Mouse (Mus musculus): ENCODE data around the gene Mrtfa.

DNA sequence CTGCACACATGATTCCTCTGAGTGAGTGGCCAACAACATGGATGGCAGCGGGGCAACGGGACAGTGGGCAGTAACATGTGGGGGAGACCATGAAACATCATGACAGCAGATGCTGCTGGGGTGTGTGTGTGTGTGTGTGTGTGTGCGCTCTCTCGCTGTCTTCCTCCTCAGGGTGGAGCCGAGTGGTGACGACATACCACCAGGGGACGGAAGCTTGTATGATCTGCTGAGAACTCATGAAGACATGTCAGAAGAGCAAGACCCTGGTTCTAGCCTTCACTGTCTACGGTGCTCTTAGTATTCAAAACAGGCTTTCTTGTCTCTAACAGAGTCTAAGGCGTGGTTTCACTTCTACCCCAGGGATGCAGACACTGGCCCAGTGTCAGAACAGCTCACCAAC is 146.1 kb downstream of the Mrtfa start:
- TF ChIP-seq CTCF (conservative IDR thresholded peaks at IDR 0.05; ENCODE audit: insufficient read depth, insufficient read length, low read depth, low read length) (no peak), POLR2A (IDR thresholded peaks at IDR 0.05; ENCODE audit: low read depth, low read length) (no peak)
